Mouse (Mus musculus) testis, adult 2 months (tissue): ENCODE measurements around the gene Arl2.

Experiments
- CTCF ChIP-seq: fragments of 200-500 bp; IDR thresholded peaks from 2 replicates; pipeline ENCODE4 v1.5.1; 2012; ENCODE audit warnings: low read depth, mild to moderate bottlenecking, inconsistent platforms, low read length, moderate library complexity; ENCODE audit not compliant: control insufficient read depth, insufficient read depth, insufficient replicate concordance
- POLR2A ChIP-seq: fragments of 200-500 bp; IDR thresholded peaks from 2 replicates; pipeline ENCODE4 v1.6.1; 2012; ENCODE audit warnings: low read depth, mild to moderate bottlenecking, inconsistent platforms, low read length, moderate library complexity; ENCODE audit not compliant: control insufficient read depth

DNA sequence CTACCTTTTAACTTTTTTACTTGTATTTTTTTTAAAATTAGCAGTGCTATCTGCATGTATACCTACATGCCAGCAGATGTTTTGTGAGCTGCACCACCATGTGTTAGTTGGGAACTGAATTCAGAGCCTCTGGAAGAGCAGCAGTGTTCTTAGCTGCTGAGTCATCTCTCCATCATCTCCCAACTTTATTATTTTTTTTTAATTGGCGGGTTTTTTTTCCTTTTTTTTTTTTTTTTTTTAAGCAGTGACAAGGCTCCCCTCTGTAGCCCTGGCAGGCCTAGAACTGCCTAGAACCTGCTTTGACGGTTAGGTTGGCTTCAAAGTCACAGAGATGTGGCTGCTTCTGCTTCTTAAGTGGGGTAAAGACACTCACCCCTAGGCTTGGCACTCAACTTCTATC lies 16.4 kb downstream of the Arl2 start:
- TF ChIP-seq POLR2A (no peak), CTCF (no peak)
